ENCODE assay signal across 17 mouse cellular contexts in genomic region chr5:14162579-14162978, GRCm38 (mm10).
DNase-seq lines count a peak whose midpoint lies in the region; ATAC-seq lines count a peak whose summit lies in the region.
"Had no signal": no experiment of that assay in that cellular context is flagged by ENCODE, and none has a peak within 500 bp of the region (broad histone marks: within the 10 kb centered on the region; RNA-seq: fewer than 3 reads in every experiment).

No protein-coding gene starts in this region.

- H3K4me3 ChIP-seq in hindbrain, embryonic 14.5 days (replicated peaks; ENCODE audit: low read length) = no peak overlapping the region
- H3K4me3 ChIP-seq in hindbrain, embryonic 12.5 days = no peak overlapping the region
- no peak overlapping the region for H3K4me3 ChIP-seq in neural tube, embryonic 14.5 days (ENCODE audit: low read depth, low read length)
- H3K4me3 ChIP-seq: heart, embryonic 12.5 days; intestine, embryonic 15.5 days; left cerebral cortex, adult 2 months; liver, embryonic 12.5 days had no signal

- peak; percentile 62; the same call in 1 of the 2 replicates for ATAC-seq in hindbrain, embryonic 14.5 days (ENCODE audit: low FRiP score)
- ATAC-seq in hindbrain, embryonic 12.5 days (ENCODE audit: low FRiP score) = no peak
- peak; percentile 59; the same call in 1 of the 2 replicates for ATAC-seq in neural tube, embryonic 14.5 days (ENCODE audit: low read depth)
- ATAC-seq: forebrain, postnatal 0 days; intestine, embryonic 15.5 days; liver, embryonic 12.5 days had no signal

- DNase-seq in hindbrain, embryonic 14.5 days (ENCODE audit: low spot score) = no peak
- DNase-seq in neural tube, embryonic 10.5 days (ENCODE audit: extremely low spot score, low spot score) = no peak
- DNase-seq in NIH3T3 (ENCODE audit: low read depth) = peak; percentile 38
- peak; percentile 5 for DNase-seq in skeletal muscle tissue, adult 2 months (ENCODE audit: low read depth, low spot score)
- no peak for DNase-seq in embryo, embryonic 10 days (ENCODE audit: low spot score)
- no peak for DNase-seq in left cerebral cortex, adult 8-10 months (ENCODE audit: low spot score in 2 of 2)
- DNase-seq: adrenal gland, postnatal 25 days; cerebellum, postnatal 25 days; forebrain, postnatal 0 days; lung, postnatal 14 days; retina, postnatal 1 day had no signal

- no peak overlapping the region for H3K9ac ChIP-seq in hindbrain, embryonic 14.5 days
- no peak overlapping the region for H3K9ac ChIP-seq in hindbrain, embryonic 12.5 days
- no peak overlapping the region for H3K9ac ChIP-seq in neural tube, embryonic 14.5 days (replicated peaks; ENCODE audit: low read depth, low read length)
- H3K9ac ChIP-seq: forebrain, postnatal 0 days; heart, embryonic 12.5 days; intestine, embryonic 15.5 days; liver, embryonic 12.5 days had no signal

- H3K27me3 ChIP-seq in hindbrain, embryonic 14.5 days (ENCODE audit: control insufficient read depth, insufficient read depth, low read length) = no peaks in the 10 kb centered on the region
- no peaks in the 10 kb centered on the region for H3K27me3 ChIP-seq in hindbrain, embryonic 12.5 days
- H3K27me3 ChIP-seq in neural tube, embryonic 14.5 days (ENCODE audit: control insufficient read depth, insufficient read depth, low read length) = no peaks in the 10 kb centered on the region
- H3K27me3 ChIP-seq: heart, embryonic 12.5 days; intestine, embryonic 15.5 days; liver, embryonic 12.5 days had no signal

- no peak overlapping the region for H3K4me2 ChIP-seq in hindbrain, embryonic 14.5 days (replicated peaks)
- H3K4me2 ChIP-seq in hindbrain, embryonic 12.5 days (replicated peaks) = no peak overlapping the region
- H3K4me2 ChIP-seq in neural tube, embryonic 14.5 days (ENCODE audit: low read depth, low read length) = no peak overlapping the region
- H3K4me2 ChIP-seq: heart, embryonic 12.5 days; intestine, embryonic 15.5 days; liver, embryonic 12.5 days had no signal

- no peaks in the 10 kb centered on the region for H3K4me1 ChIP-seq in hindbrain, embryonic 14.5 days (replicated peaks; ENCODE audit: control insufficient read depth, insufficient read depth, low read length)
- H3K4me1 ChIP-seq in hindbrain, embryonic 12.5 days = no peaks in the 10 kb centered on the region
- no peaks in the 10 kb centered on the region for H3K4me1 ChIP-seq in neural tube, embryonic 14.5 days (ENCODE audit: control insufficient read depth, insufficient read depth, low read length)
- H3K4me1 ChIP-seq: heart, embryonic 12.5 days; intestine, embryonic 15.5 days; liver, embryonic 12.5 days had no signal

- H3K9me3 ChIP-seq in hindbrain, embryonic 14.5 days (ENCODE audit: control insufficient read depth, low read length) = no peaks in the 10 kb centered on the region
- no peaks in the 10 kb centered on the region for H3K9me3 ChIP-seq in hindbrain, embryonic 12.5 days (replicated peaks)
- no peaks in the 10 kb centered on the region for H3K9me3 ChIP-seq in neural tube, embryonic 14.5 days (ENCODE audit: control insufficient read depth, low read length)
- H3K9me3 ChIP-seq: heart, embryonic 12.5 days; intestine, embryonic 15.5 days; liver, embryonic 12.5 days had no signal

- no peak overlapping the region for H3K27ac ChIP-seq in hindbrain, embryonic 14.5 days
- no peak overlapping the region for H3K27ac ChIP-seq in hindbrain, embryonic 12.5 days
- H3K27ac ChIP-seq in neural tube, embryonic 14.5 days (ENCODE audit: low read depth, low read length) = no peak overlapping the region
- H3K27ac ChIP-seq: intestine, embryonic 15.5 days; left cerebral cortex, adult 2 months; liver, embryonic 12.5 days had no signal

- 57% methylated on average over 5 of the region's 5 CpGs for WGBS in hindbrain, embryonic 14.5 days
- WGBS in hindbrain, embryonic 12.5 days = 75% methylated on average over 5 of the region's 5 CpGs
- 47% methylated on average over 5 of the region's 5 CpGs for WGBS in neural tube, embryonic 14.5 days

- no peaks in the 10 kb centered on the region for H3K36me3 ChIP-seq in hindbrain, embryonic 14.5 days (replicated peaks; ENCODE audit: control insufficient read depth, insufficient read depth)
- no peaks in the 10 kb centered on the region for H3K36me3 ChIP-seq in hindbrain, embryonic 12.5 days
- no peaks in the 10 kb centered on the region for H3K36me3 ChIP-seq in neural tube, embryonic 14.5 days (ENCODE audit: control insufficient read depth, insufficient read depth, low read length)
- H3K36me3 ChIP-seq: heart, embryonic 12.5 days; intestine, embryonic 15.5 days; liver, embryonic 12.5 days had no signal

Comparison
In these comparisons a context has a peak if more than half of its experiments do, and no peak if none do; other contexts are left out.
1. DNase-seq: peak in NIH3T3 (single experiment) and skeletal muscle tissue, adult 2 months (single experiment); none in hindbrain, embryonic 14.5 days (single experiment), neural tube, embryonic 10.5 days (single experiment), embryo, embryonic 10 days (single experiment) and left cerebral cortex, adult 8-10 months (0 of 2).